Mouse (Mus musculus) cerebellum, adult 2 months (tissue): Measurements from ENCODE around the gene Sycp2l.

Source experiments
- CTCF ChIP-seq: fragments of 200-500 bp; IDR thresholded peaks from 2 replicates; pipeline ENCODE4 v1.5.1; 2011; ENCODE audit warnings: low read depth, mild to moderate bottlenecking, control low read depth, low read length, moderate library complexity, borderline replicate concordance; ENCODE audit not compliant: insufficient read depth
- POLR2A ChIP-seq: fragments of 200-500 bp; IDR thresholded peaks from 2 replicates; pipeline ENCODE4 v1.6.1; 2011; ENCODE audit warnings: low read length, control low read depth, borderline replicate concordance; ENCODE audit not compliant: insufficient read depth

DNA sequence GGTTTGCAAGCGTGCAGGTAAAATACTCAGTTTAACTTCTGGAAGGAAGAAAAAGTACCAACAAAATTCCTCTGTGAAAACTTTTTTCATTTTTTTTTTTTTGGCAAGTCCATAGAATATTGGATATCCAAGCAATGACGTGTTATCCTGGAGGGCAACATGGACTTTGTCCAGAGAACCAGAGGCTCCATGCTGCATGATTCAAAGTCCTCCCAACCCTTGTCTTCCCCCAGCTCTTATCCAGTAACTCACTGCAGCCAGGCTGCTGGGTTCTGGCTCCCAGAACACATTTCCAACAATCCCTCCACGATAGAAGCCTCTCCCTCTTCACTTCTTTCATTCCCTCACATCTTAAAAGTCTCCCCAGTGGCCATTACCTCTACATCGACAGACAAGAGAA, 97.2 kb downstream of the Sycp2l start:
- no peak for TF ChIP-seq CTCF
- TF ChIP-seq POLR2A = no peak
